Mouse (Mus musculus): ENCODE measurements at regions not wholly inside any gene's neighbourhood (a gene's known extent, or its start where the extent isn't known, plus 50 kb on each side); places are given as distances from the start of the nearest gene placed in this dataset.

DNA sequence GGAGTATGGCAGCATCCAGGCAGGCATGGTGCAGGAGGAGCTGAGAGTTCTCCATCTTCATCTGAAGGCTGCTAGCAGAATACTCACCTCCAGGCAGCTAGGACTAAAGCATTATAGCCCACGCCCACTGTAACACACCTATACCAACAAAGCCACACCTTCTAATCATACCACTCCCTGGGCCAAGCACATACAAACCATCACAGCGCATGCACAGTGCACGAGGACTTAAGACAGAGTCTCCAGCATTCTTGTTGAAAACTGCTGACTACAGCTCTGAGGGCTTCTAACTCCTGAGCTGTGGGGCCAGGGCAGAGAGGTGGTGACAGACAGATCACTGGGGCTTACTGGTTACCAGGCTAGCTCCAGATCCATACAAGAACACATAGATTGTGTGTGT, 68.0 kb upstream of the Cnot2 start:
- DNase-seq, result no peak

DNA sequence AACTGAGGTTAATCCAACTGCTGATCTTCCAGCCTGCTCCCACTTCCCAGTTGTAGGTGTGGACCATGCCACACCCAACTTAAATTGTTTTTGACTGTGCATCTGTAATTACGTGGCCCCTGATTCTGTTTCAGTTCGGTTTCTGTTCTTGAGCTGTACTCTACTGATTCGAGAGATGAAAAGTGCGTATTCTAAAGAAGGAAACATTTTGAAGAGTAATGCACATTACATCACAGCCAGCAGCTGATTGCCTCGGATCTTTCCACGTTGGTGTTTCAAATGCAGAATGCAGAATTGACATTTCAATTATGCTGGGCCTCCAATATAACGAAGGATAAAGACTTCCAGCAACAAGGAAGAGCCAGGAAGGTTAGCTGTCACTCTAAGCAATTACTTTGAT, 64.7 kb upstream of the Cnot2 start:
- DNase-seq, result no peak

DNA sequence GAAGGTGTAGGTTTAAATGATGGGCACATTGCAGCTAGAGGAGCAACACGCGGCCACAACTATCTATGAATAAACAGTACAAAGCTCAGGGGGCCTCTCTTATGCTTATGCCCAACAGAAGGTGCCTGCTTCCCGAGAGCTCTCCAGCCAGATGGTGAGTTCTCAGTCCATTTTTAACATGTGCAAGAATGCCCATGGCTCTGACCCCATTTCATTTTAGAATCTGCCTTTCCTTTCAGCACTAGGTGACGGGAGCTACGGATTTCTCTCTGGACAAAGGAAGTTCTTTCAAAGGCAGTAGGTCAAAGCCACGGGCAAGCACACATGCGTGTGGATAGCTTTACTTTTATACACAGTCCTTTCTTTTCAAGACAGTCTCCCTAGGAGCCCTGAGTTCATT, 64.3 kb upstream of the Cnot2 start:
- DNase-seq, result no peak

DNA sequence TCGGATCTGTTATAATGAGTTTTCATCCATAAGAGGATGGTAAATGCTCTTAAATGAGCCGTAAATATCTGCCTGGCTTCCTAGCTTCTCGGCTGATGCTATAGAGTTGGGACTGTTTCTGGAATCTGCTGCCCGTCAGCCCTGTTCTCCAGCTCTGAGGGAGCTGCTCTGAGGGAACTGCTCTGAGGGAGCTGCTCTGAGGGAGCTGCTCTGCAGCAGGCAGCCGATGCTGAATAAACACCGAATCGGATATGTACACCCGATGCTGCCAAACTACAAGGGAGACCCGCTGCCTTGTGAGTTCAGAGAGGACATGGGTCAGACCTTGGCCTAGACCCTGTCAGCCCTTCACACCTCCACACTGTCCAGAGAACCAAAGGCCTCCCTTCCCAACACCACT, 63.8 kb upstream of the Cnot2 start:
- DNase-seq, result no peak
